Mouse (Mus musculus): ENCODE results near the gene Alox15. TPM values are rescaled to one million over a fixed set of nuclear protein-coding genes. Genes with fewer than 3 reads are reported as not detected.

Gene Alox15
- total RNA-seq, 2 experiments from 2014 or later = not detected

DNA sequence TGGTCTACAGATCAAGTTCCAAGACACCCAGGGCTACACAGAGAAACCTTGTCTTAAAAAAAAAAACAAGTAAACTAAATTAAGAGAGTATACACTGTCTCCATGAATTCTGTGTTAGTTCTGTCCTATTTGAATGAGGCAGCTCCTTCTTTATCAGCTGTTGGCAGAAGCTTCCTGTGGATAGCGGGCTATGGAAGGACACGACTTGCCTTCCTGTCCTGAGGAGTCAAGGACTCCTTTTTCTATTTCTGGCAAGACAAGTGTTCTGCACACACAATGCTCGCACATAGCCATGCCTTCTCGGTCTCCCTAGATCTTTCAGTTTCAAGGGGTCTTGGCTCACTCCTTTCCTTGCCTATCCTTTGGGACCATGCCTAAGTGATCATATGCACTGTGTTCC, 49.5 kb downstream of the Alox15 start:
- intact Hi-C loops (cut with DNase I) = no loop called here
- DNase-seq (ENCODE audit: extremely low spot score in 1 of 2, low spot score in 2 of 2) = no peak
- Histone ChIP-seq H3K4me3 (no peak overlapping the region), H3K27ac (no peak overlapping the region)
- no peak for TF ChIP-seq CTCF (IDR thresholded peaks at IDR 0.05)

DNA sequence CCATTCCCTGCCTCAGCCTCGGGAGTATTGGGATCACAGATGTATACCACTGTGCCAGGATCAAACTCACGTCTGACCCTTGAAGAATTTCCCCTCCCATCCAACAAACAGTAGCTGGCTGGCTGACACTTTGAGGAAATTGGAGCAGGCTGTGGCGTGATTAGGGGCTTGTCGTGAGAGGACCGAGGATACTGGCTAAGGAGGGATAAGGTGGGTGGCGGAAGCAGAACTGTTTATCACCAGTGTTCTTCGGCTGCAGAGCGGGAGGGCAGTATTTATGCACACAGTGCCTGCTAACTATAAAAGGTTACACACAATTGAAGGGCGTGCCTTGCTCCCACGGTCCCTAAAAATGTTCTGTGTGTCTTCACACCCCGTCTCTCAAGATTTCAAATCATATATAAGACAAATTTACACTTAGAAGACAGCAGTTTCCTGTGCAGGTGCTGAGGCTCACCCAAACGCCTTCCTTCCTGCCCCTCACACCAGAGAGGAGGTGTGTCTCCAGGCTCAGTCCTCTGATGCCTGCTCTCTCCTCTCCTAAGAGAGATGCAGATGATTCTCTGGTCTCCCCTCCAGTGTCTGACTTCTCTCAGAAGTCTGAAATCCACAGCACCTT, 53.9 kb downstream of the Alox15 start:
- no peak for DNase-seq (ENCODE audit: extremely low spot score in 1 of 2, low spot score in 2 of 2)
- H3K4me3 ChIP-seq = no peak overlapping the region
- H3K27ac ChIP-seq = no peak overlapping the region
- intact Hi-C loops (cut with DNase I) = no loop called here
- no peak for TF ChIP-seq CTCF (IDR thresholded peaks at IDR 0.05)

DNA sequence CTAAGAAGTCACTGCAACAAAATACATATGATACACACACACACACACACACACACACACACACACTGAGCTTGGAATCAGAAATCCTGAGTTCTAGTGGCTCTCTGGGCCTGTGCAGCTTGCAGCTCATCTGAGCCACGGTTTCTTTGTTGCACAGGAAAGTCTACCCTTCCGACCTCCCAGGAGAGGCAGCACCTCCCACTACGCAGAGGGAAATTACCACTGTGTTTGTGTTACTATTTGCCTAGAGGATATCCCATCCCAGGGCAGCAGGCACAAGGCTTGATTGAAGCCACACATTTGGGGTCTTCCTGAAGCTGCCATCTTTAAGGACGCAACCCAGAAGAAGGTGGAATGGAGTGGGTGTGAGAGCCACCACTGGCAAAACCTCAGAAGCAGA, 54.4 kb downstream of the Alox15 start:
- no peak for DNase-seq (ENCODE audit: extremely low spot score in 1 of 2, low spot score in 2 of 2)
- no peak overlapping the region for H3K27ac ChIP-seq
- no peak overlapping the region for H3K4me3 ChIP-seq
- intact Hi-C loops (cut with DNase I) = no loop called here
- no peak for TF ChIP-seq CTCF (IDR thresholded peaks at IDR 0.05)

Other genes starting within 250 kb of the Alox15 start
- under 1 TPM; 0.81 to 0.94 TPM for gene Mgl2, start 221.7 kb downstream of the Alox15 start, total RNA-seq (2021)
- gene Clec10a, start 195.8 kb downstream of the Alox15 start, total RNA-seq (2021) = 1 to 10 TPM; 2.2 TPM
- 10 to 100 TPM; 35.7 to 36.9 TPM for gene Slc16a11, start 139.3 kb downstream of the Alox15 start, total RNA-seq (2021)
- gene Slc16a13, start 131.0 kb downstream of the Alox15 start, total RNA-seq (2021) = 10 to 100 TPM in 1 of 2 experiments, 1 to 10 TPM in 1; 7.5 to 10.5 TPM
- gene Bcl6b, start 122.2 kb downstream of the Alox15 start, total RNA-seq (2021) = 1 to 10 TPM; 1.7 to 3.5 TPM
- 10 to 100 TPM; 45.5 to 51.2 TPM for gene 0610010K14Rik, start 114.1 kb downstream of the Alox15 start, total RNA-seq (2021)
- 1 to 10 TPM; 4.9 to 5.3 TPM for gene Gm21988, start 112.2 kb downstream of the Alox15 start, total RNA-seq (2021)
- 100 to 1,000 TPM; 241 to 270 TPM for gene Rnasek, start 112.2 kb downstream of the Alox15 start, total RNA-seq (2021)
- gene Alox12, start 96.7 kb downstream of the Alox15 start, total RNA-seq (2021) = under 1 TPM; 0.16 to 0.19 TPM
- gene Alox12e, start 29.4 kb downstream of the Alox15 start, total RNA-seq (2021) = under 1 TPM in 1 of 2 experiments, not detected in 1; 0.33 TPM
- 10 to 100 TPM; 34.6 to 36.2 TPM for gene Pelp1, start 58.0 kb upstream of the Alox15 start, total RNA-seq (2021)
- gene Arrb2, start 80.6 kb upstream of the Alox15 start, total RNA-seq (2021) = 10 to 100 TPM; 74.3 to 86.0 TPM
- gene Med11, start 99.9 kb upstream of the Alox15 start, total RNA-seq (2021) = 10 to 100 TPM; 13.2 to 14.8 TPM
- gene Zmynd15, start 107.4 kb upstream of the Alox15 start, total RNA-seq (2021) = under 1 TPM; 0.36 to 0.44 TPM
- gene Cxcl16, start 108.0 kb upstream of the Alox15 start, total RNA-seq (2021) = 1 to 10 TPM; 1.2 to 1.4 TPM
- 1 to 10 TPM in 1 of 2 experiments, not detected in 1; 1.1 TPM for gene Tm4sf5, start 153.2 kb upstream of the Alox15 start, total RNA-seq (2021)
- not detected for gene Vmo1, start 162.6 kb upstream of the Alox15 start, total RNA-seq (2021)
- not detected for gene Gltpd2, start 167.2 kb upstream of the Alox15 start, total RNA-seq (2021)
- gene Psmb6, start 173.3 kb upstream of the Alox15 start, total RNA-seq (2021) = 100 to 1,000 TPM; 164 to 169 TPM
- not detected for gene Gm40193, start 180.9 kb upstream of the Alox15 start, total RNA-seq (2021)
- gene Pld2, start 188.0 kb upstream of the Alox15 start, total RNA-seq (2021) = 10 to 100 TPM; 12.8 to 13.6 TPM
- 100 to 1,000 TPM; 411 to 445 TPM for gene Mink1, start 210.8 kb upstream of the Alox15 start, total RNA-seq (2021)

Data from left cerebral cortex, adult 2 months (tissue).